19 mouse cellular contexts compared by ENCODE assay signal in genomic region chr12:71254779-71255178, GRCm38 (mm10). TPM values are rescaled to one million over a fixed set of nuclear protein-coding genes. Genes with fewer than 3 reads are reported as not detected.
DNase-seq lines count a peak whose midpoint lies in the region; ATAC-seq lines count a peak whose summit lies in the region.
"Had no signal": no experiment of that assay in that cellular context is flagged by ENCODE, and none has a peak within 500 bp of the region (broad histone marks: within the 10 kb centered on the region; RNA-seq: fewer than 3 reads in every experiment).

No protein-coding gene starts in this region.

- no peak overlapping the region for H3K9ac ChIP-seq in kidney, embryonic 16.5 days (replicated peaks; ENCODE audit: low read length)
- no peak overlapping the region for H3K9ac ChIP-seq in limb, embryonic 11.5 days (ENCODE audit: low read length)
- H3K9ac ChIP-seq in limb, embryonic 15.5 days: no peak overlapping the region
- H3K9ac ChIP-seq: embryonic facial prominence, embryonic 12.5 days; forebrain, embryonic 15.5 days; heart, embryonic 12.5 days; hindbrain, embryonic 15.5 days had no signal

- 0 out of 2 replicates have a peak overlapping the region, but pooled peaks have one; percentile 2 for H3K4me2 ChIP-seq in kidney, embryonic 16.5 days (replicated peaks; ENCODE audit: low read depth, low read length)
- H3K4me2 ChIP-seq in limb, embryonic 11.5 days (ENCODE audit: low read depth, severe bottlenecking): no peak overlapping the region
- H3K4me2 ChIP-seq in limb, embryonic 15.5 days: no peak overlapping the region
- H3K4me2 ChIP-seq: embryonic facial prominence, embryonic 12.5 days; forebrain, embryonic 15.5 days; heart, embryonic 12.5 days; hindbrain, embryonic 15.5 days had no signal

- no peaks in the 10 kb centered on the region for H3K27me3 ChIP-seq in kidney, embryonic 16.5 days (ENCODE audit: insufficient read depth, low read length)
- H3K27me3 ChIP-seq in limb, embryonic 11.5 days (ENCODE audit: control insufficient read depth, insufficient read depth, low read length): no peaks in the 10 kb centered on the region
- no peaks in the 10 kb centered on the region for H3K27me3 ChIP-seq in limb, embryonic 15.5 days
- H3K27me3 ChIP-seq: CH12.LX; embryonic facial prominence, embryonic 12.5 days; forebrain, embryonic 15.5 days; heart, embryonic 12.5 days; hindbrain, embryonic 15.5 days; Patski had no signal

- 36% methylated on average over 7 of the region's 7 CpGs for WGBS in kidney, embryonic 16.5 days
- 35% methylated on average over 7 of the region's 7 CpGs for WGBS in limb, embryonic 11.5 days
- WGBS in limb, embryonic 15.5 days: 24% methylated on average over 7 of the region's 7 CpGs

- no peaks in the 10 kb centered on the region for H3K36me3 ChIP-seq in kidney, embryonic 16.5 days (ENCODE audit: insufficient read depth, low read length)
- H3K36me3 ChIP-seq in limb, embryonic 11.5 days (ENCODE audit: control insufficient read depth, insufficient read depth, low read length): no peaks in the 10 kb centered on the region
- H3K36me3 ChIP-seq in limb, embryonic 15.5 days: no peaks in the 10 kb centered on the region
- H3K36me3 ChIP-seq: embryonic facial prominence, embryonic 12.5 days; forebrain, embryonic 15.5 days; heart, embryonic 12.5 days; hindbrain, embryonic 15.5 days had no signal

- DNase-seq in kidney, postnatal 14 days: no peak
- peak; percentile 40 for DNase-seq in forelimb bud, embryonic 11.5 days (ENCODE audit: low read depth, low spot score)
- DNase-seq in limb, embryonic 11.5 days (ENCODE audit: low spot score): peak; percentile 44
- no peak for DNase-seq in cerebellum, postnatal 14 days
- no peak for DNase-seq in spleen, postnatal 14 days (ENCODE audit: low spot score in 2 of 2)
- DNase-seq: adrenal gland, postnatal 14 days; cerebellum, adult 11-12 months; cerebellum, adult 9-10 months; gastrocnemius, postnatal 10 days; heart, adult 2 months had no signal

- no peak overlapping the region for H3K4me3 ChIP-seq in kidney, embryonic 16.5 days (ENCODE audit: low read length)
- no peak overlapping the region for H3K4me3 ChIP-seq in limb, embryonic 11.5 days (ENCODE audit: low read depth, low read length)
- H3K4me3 ChIP-seq in limb, embryonic 15.5 days: no peak overlapping the region
- H3K4me3 ChIP-seq: embryonic facial prominence, embryonic 12.5 days; forebrain, embryonic 15.5 days; heart, adult 2 months; heart, embryonic 12.5 days; hindbrain, embryonic 15.5 days had no signal

- H3K9me3 ChIP-seq in kidney, embryonic 16.5 days (ENCODE audit: low read length): no peaks in the 10 kb centered on the region
- H3K9me3 ChIP-seq in limb, embryonic 11.5 days (ENCODE audit: control insufficient read depth, low read length): no peaks in the 10 kb centered on the region
- no peaks in the 10 kb centered on the region for H3K9me3 ChIP-seq in limb, embryonic 15.5 days
- H3K9me3 ChIP-seq: embryonic facial prominence, embryonic 12.5 days; forebrain, embryonic 15.5 days; heart, embryonic 12.5 days; hindbrain, embryonic 15.5 days had no signal

- ATAC-seq in kidney, embryonic 16.5 days (ENCODE audit: low FRiP score, low TSS enrichment): 0 out of 2 replicates have a peak, but pooled peaks have one; percentile 41
- ATAC-seq in limb, embryonic 11.5 days (ENCODE audit: insufficient number of reproducible peaks, low FRiP score, low TSS enrichment, low read depth): peak; percentile 46; the same call in 1 of the 2 replicates
- ATAC-seq in limb, embryonic 15.5 days (ENCODE audit: insufficient number of reproducible peaks, low FRiP score, low TSS enrichment, low read depth): peak; percentile 76
- ATAC-seq: activated CD4-positive, CD25-positive, alpha-beta regulatory T cell, adult 4 months; forebrain, embryonic 15.5 days; Patski had no signal

- H3K4me1 ChIP-seq in kidney, embryonic 16.5 days (ENCODE audit: insufficient read depth, low read length): peaks cover 32% of the 10 kb centered on the region
- peaks cover 13% of the 10 kb centered on the region for H3K4me1 ChIP-seq in limb, embryonic 11.5 days (ENCODE audit: control insufficient read depth, insufficient read depth, low read length)
- H3K4me1 ChIP-seq in limb, embryonic 15.5 days: peaks cover 15% of the 10 kb centered on the region

- peak overlapping the region; percentile 17; the same call in 1 of the 2 replicates for H3K27ac ChIP-seq in kidney, embryonic 16.5 days (ENCODE audit: low read length)
- H3K27ac ChIP-seq in limb, embryonic 11.5 days (replicated peaks; ENCODE audit: low read depth, low read length): 0 out of 2 replicates have a peak overlapping the region, but pooled peaks have one; percentile 3
- H3K27ac ChIP-seq in limb, embryonic 15.5 days: no peak overlapping the region
- H3K27ac ChIP-seq: embryonic facial prominence, embryonic 12.5 days; forebrain, embryonic 15.5 days; heart, adult 2 months; hindbrain, embryonic 15.5 days had no signal

RNA-seq across cellular contexts. Expression of gene Dact1, which starts 54.9 kb away (rescaled TPM):
- polyA plus RNA-seq in kidney, embryonic 16.5 days (2015; fragmentation: Nextera tagmentation; extraction: Ambion mirVana): 12.5 TPM in 2 replicates
- polyA plus RNA-seq in limb, embryonic 11.5 days (2014; fragmentation: Nextera tagmentation; extraction: Ambion mirVana): 17.6 and 21.5 TPM in 2 replicates
- polyA plus RNA-seq in limb, embryonic 15.5 days (2015; fragmentation: Nextera tagmentation; extraction: Ambion mirVana): 11.0 and 12.2 TPM in 2 replicates

Comparison
In these comparisons a context has a peak if more than half of its experiments do, and no peak if none do; other contexts are left out.
1. DNase-seq: peak in forelimb bud, embryonic 11.5 days (single experiment) and limb, embryonic 11.5 days (single experiment); none in kidney, postnatal 14 days (single experiment), cerebellum, postnatal 14 days (0 of 2) and spleen, postnatal 14 days (0 of 2).
2. Peak in every context shown above with its lines, with median percentiles within 50 percentile points of each other: ATAC-seq.